Mouse (Mus musculus): ENCODE measurements around the gene Ptpre.

DNA sequence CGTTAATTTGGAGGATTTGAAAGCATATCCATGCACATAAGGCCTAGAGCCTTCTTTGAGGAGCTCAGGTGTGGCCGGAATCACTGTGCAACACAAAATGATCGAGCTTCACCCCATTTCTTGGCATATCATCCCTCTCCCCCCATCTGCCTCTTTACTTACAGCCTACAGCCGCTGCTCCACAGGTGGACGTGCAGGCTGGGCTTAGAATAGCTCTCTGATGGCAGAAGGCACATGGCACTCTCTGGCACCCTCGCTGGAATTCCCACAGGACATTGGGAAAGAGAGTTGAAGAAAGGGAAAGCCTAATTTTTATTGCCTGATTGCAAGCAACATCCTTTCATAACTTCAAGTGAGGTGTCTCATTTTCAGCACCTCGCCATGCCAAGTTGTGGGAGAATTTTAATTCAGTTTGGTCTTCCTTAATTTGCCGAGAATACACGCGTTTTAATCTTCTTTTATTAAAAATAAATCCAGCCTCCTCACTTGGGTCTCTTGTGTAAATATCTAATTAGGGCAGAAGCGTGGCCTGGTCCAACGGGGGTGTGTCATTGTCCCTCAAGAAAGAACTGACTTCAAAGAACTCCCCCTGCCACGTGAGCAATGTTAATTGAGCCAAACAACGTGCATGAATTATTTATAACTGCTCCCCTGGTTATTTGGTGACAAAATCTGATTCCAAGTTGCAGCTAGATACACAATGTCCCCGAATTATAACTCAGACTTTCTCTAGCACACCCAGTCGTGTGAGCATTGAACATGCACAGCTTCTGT is 97.8 kb downstream of the Ptpre start:
- TF ChIP-seq CTCF (IDR thresholded peaks at IDR 0.05; ENCODE audit: borderline replicate concordance, insufficient read depth, low read depth, low read length), result no peak
- TF ChIP-seq POLR2A (IDR thresholded peaks at IDR 0.05; ENCODE audit: borderline replicate concordance, insufficient read depth, low read length), result no peak
